Mouse (Mus musculus) small intestine, adult 2 months (tissue): ENCODE measurements at regions not wholly inside any gene's neighbourhood (a gene's known extent, or its start where the extent isn't known, plus 50 kb on each side); places are given as distances from the start of the nearest gene placed in this dataset.
A peak's percentile ranks its signal among the peaks of the same experiment; 100 is the strongest.

Experiments
- H3K27ac ChIP-seq: fragments of 200-500 bp; 2 replicates; pipeline ENCODE4 v1.5.1; 2012; ENCODE audit warnings: low read depth, low read length, control low read depth, inconsistent platforms; ENCODE audit not compliant: insufficient read depth
- H3K27me3 ChIP-seq: fragments of 200-500 bp; 2 replicates; pipeline ENCODE4 v1.6.1; 2012; ENCODE audit warnings: mild to moderate bottlenecking, moderate library complexity, low read length, inconsistent platforms; ENCODE audit not compliant: control insufficient read depth, insufficient read depth
- H3K36me3 ChIP-seq: fragments of 200-500 bp; 2 replicates; pipeline ENCODE4 v1.6.1; 2012; ENCODE audit warnings: mild to moderate bottlenecking, low read length, control low read depth, inconsistent platforms; ENCODE audit not compliant: control insufficient read depth, insufficient read depth
- H3K4me1 ChIP-seq: fragments of 200-500 bp; 2 replicates; pipeline ENCODE4 v1.6.1; 2012; ENCODE audit warnings: low read length, inconsistent platforms, mixed read lengths; ENCODE audit not compliant: control insufficient read depth, insufficient read depth, insufficient read length
- H3K4me3 ChIP-seq: fragments of 200-500 bp; 2 replicates; pipeline ENCODE4 v1.5.1; 2012; ENCODE audit warnings: low read depth, mild to moderate bottlenecking, control low read depth, inconsistent platforms, low read length, moderate library complexity
- CTCF ChIP-seq: fragments of 200-500 bp; IDR thresholded peaks from 2 replicates; pipeline ENCODE4 v1.5.1; 2012; ENCODE audit warnings: low read depth, mild to moderate bottlenecking, control low read depth, inconsistent platforms, low read length, moderate library complexity, mixed read lengths; ENCODE audit not compliant: insufficient replicate concordance, insufficient read length; ENCODE audit errors: extremely low read depth
- POLR2A ChIP-seq: fragments of 200-500 bp; IDR thresholded peaks from 2 replicates; pipeline ENCODE4 v1.6.1; 2012; ENCODE audit warnings: low read depth, mild to moderate bottlenecking, control low read depth, inconsistent platforms, low read length, moderate library complexity
- WGBS: fragments of 180-500 bp; shearing (Covaris S2); methylation state at CpG from one replicate; pipeline ENCODE4 v1.1.7; 2018; 5-methylcytosine and 5-hydroxymethylcytosine counted together

GRCm38 (mm10) chr8:26268751-26269415, 149.5 kb downstream of the Gm45692 start:
- Histone ChIP-seq H3K4me1 (no peaks in the 10 kb centered on the region), H3K27ac (no peak overlapping the region)
- no peak for TF ChIP-seq POLR2A
- no peak for TF ChIP-seq CTCF

GRCm38 (mm10) chr8:26272110-26272509, 152.8 kb downstream of the Gm45692 start:
- no peaks in the 10 kb centered on the region for H3K36me3 ChIP-seq
- no peak overlapping the region for H3K4me3 ChIP-seq
- TF ChIP-seq POLR2A (no peak), CTCF (peak; percentile 56; the same call in 1 of the 2 replicates)
- H3K4me1 ChIP-seq, result no peaks in the 10 kb centered on the region
- H3K27ac ChIP-seq, result no peak overlapping the region
- H3K27me3 ChIP-seq, result no peaks in the 10 kb centered on the region
- WGBS, result 39% methylated on average over 4 of the region's 4 CpGs

More at GRCm38 (mm10) chr8:26268751-26269415, 149.5 kb downstream of the Gm45692 start:
- no peaks in the 10 kb centered on the region for H3K36me3 ChIP-seq
- no peak overlapping the region for H3K4me3 ChIP-seq
- H3K27me3 ChIP-seq, result no peaks in the 10 kb centered on the region
- 71% methylated on average over 17 of the region's 17 CpGs for WGBS

- no peaks in the 10 kb centered on the region for H3K4me1 ChIP-seq
- no peaks in the 10 kb centered on the region for H3K36me3 ChIP-seq
- WGBS, result 52% methylated on average over 21 of the region's 21 CpGs
- no peak overlapping the region for H3K4me3 ChIP-seq
- H3K27me3 ChIP-seq, result no peaks in the 10 kb centered on the region
- TF ChIP-seq POLR2A (no peak), CTCF (no peak)
- no peak overlapping the region for H3K27ac ChIP-seq
Observed at GRCm38 (mm10) chr8:26272675-26273414, 153.5 kb downstream of the Gm45692 start.

GRCm38 (mm10) chr8:26273415-26273760, 154.1 kb downstream of the Gm45692 start:
- H3K4me1 ChIP-seq, result no peaks in the 10 kb centered on the region
- H3K36me3 ChIP-seq, result no peaks in the 10 kb centered on the region
- no peak overlapping the region for H3K4me3 ChIP-seq
- no peak for TF ChIP-seq CTCF
- TF ChIP-seq POLR2A, result no peak
- 17% methylated on average over 12 of the region's 12 CpGs for WGBS
- no peaks in the 10 kb centered on the region for H3K27me3 ChIP-seq
- H3K27ac ChIP-seq, result no peak overlapping the region

GRCm38 (mm10) chr8:26273792-26274191, 154.5 kb downstream of the Gm45692 start:
- 82% methylated on average over 5 of the region's 5 CpGs for WGBS
- Histone ChIP-seq H3K27ac (no peak overlapping the region), H3K27me3 (no peaks in the 10 kb centered on the region), H3K36me3 (no peaks in the 10 kb centered on the region), H3K4me3 (no peak overlapping the region), H3K4me1 (no peaks in the 10 kb centered on the region)
- no peak for TF ChIP-seq POLR2A
- TF ChIP-seq CTCF, result no peak

- WGBS, result 87% methylated on average over 6 of the region's 6 CpGs
- Histone ChIP-seq H3K27ac (no peak overlapping the region), H3K4me3 (no peak overlapping the region), H3K4me1 (no peaks in the 10 kb centered on the region), H3K27me3 (no peaks in the 10 kb centered on the region), H3K36me3 (no peaks in the 10 kb centered on the region)
- no peak for TF ChIP-seq CTCF
- no peak for TF ChIP-seq POLR2A
Observed at GRCm38 (mm10) chr8:26274481-26274880, 155.1 kb downstream of the Gm45692 start.

GRCm38 (mm10) chr8:26282156-26282935, 163.0 kb downstream of the Gm45692 start:
- no peak overlapping the region for H3K4me3 ChIP-seq
- no peaks in the 10 kb centered on the region for H3K4me1 ChIP-seq
- 77% methylated on average over 11 of the region's 11 CpGs for WGBS
- TF ChIP-seq POLR2A (no peak), CTCF (no peak)
- H3K36me3 ChIP-seq, result no peaks in the 10 kb centered on the region
- no peak overlapping the region for H3K27ac ChIP-seq
- no peaks in the 10 kb centered on the region for H3K27me3 ChIP-seq
